ENCODE assay signal across 8 mouse cellular contexts in the genomic region with DNA sequence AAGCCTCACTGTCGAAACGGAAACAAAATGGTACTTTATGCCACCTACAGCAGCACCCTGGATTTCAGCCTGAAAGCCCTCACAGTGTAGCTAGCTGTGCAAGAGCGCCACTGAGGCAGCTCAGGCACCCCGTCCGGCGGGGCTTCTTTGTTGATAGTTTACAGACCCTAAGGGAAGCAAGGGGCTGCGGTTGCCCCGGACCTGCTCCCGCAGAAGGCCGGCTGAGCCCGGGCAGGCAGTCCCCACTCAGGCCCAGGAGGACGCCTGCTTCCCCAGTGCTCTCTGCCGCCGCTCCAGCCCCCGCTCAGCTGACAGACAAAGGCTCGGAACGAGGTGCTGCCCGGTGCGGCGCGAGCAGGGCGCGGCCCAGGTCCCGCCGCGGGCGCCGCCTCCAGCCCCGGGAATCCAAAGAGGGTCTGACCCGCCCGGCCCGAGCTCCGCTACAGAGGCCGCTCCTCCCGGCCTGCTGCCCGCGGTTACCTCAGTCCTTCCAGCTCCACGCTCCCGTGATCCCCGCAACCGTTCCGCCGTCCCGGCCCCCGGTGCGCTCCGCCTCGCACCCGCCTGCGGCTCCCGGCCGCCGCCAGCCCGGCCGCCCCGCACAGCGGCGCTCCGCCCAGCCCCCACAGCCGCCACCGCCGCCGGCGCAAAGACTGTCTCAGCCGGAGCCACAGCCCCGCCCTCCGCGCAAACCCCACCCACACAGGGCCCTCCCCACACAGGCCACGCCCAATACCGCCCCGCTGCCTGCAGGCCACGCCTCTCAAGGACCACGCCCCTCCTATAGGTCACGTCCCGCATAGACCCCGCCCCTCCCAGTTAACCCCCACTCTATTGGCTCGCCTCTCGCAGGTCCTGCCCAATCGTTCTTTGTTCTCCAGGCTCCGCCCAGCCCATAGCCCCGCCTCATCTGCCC. TPM values are rescaled to one million over a fixed set of nuclear protein-coding genes. Genes with fewer than 3 reads are reported as not detected.
DNase-seq lines count a peak whose midpoint lies in the region; ATAC-seq and TF ChIP-seq lines count a peak whose summit lies in the region.

Ankrd50 (minus strand) TSS at position 654 of the 916 bp plus-strand sequence.

- no peaks in the 10 kb centered on the region for H3K9me3 ChIP-seq in embryonic facial prominence, embryonic 15.5 days (replicated peaks)
- H3K9me3 ChIP-seq in limb, embryonic 14.5 days (ENCODE audit: control insufficient read depth, low read length), result no peaks in the 10 kb centered on the region
- no peaks in the 10 kb centered on the region for H3K9me3 ChIP-seq in midbrain, postnatal 0 days (ENCODE audit: low read length)

- no peaks in the 10 kb centered on the region; the same call in 1 of the 2 replicates for H3K4me1 ChIP-seq in bone marrow, adult 2 months (ENCODE audit: control insufficient read depth, insufficient read depth, low read length)
- peaks cover 34% of the 10 kb centered on the region for H3K4me1 ChIP-seq in embryonic facial prominence, embryonic 15.5 days
- peaks cover 28% of the 10 kb centered on the region for H3K4me1 ChIP-seq in limb, embryonic 14.5 days (ENCODE audit: control insufficient read depth, insufficient read depth, low read length)
- H3K4me1 ChIP-seq in midbrain, postnatal 0 days (ENCODE audit: insufficient read depth, low read length), result peaks cover 11% of the 10 kb centered on the region; the same call in 1 of the 2 replicates

- peak within 1 kb of the TSS; percentile 94 for H3K9ac ChIP-seq in embryonic facial prominence, embryonic 15.5 days
- peak within 1 kb of the TSS; percentile 95 for H3K9ac ChIP-seq in limb, embryonic 14.5 days (ENCODE audit: low read depth, low read length, severe bottlenecking)
- H3K9ac ChIP-seq in midbrain, postnatal 0 days (replicated peaks; ENCODE audit: low read length, poor library complexity, severe bottlenecking), result peak within 1 kb of the TSS; percentile 70

- no peaks in the 10 kb centered on the region for H3K27me3 ChIP-seq in embryonic facial prominence, embryonic 15.5 days
- H3K27me3 ChIP-seq in limb, embryonic 14.5 days (ENCODE audit: control insufficient read depth, insufficient read depth, low read length), result no peaks in the 10 kb centered on the region
- no peaks in the 10 kb centered on the region for H3K27me3 ChIP-seq in midbrain, postnatal 0 days (ENCODE audit: insufficient read depth, low read length)

- WGBS in bone marrow, adult 2 months, result under 1% methylated on average over 80 of the region's 81 CpGs
- WGBS in embryonic facial prominence, embryonic 15.5 days, result under 1% methylated on average over 64 of the region's 81 CpGs
- under 1% methylated on average over 18 of the region's 81 CpGs for WGBS in limb, embryonic 14.5 days
- 1% methylated on average over 61 of the region's 81 CpGs for WGBS in midbrain, postnatal 0 days

- peak; percentile 98 for ATAC-seq in embryonic facial prominence, embryonic 15.5 days (ENCODE audit: insufficient number of reproducible peaks, low FRiP score, low TSS enrichment, low read depth)
- ATAC-seq in limb, embryonic 14.5 days (ENCODE audit: low FRiP score, low read depth), result peak; percentile 97
- ATAC-seq in midbrain, postnatal 0 days (ENCODE audit: low FRiP score), result peak; percentile 98

- DNase-seq in 3T3-L1 (ENCODE audit: low read depth, low spot score), result peak; percentile 99
- peak; percentile 98 for DNase-seq in heart, adult 8-10 months (ENCODE audit: low spot score)
- DNase-seq in kidney, adult 9 months, result peak; percentile 99
- peak; percentile 98 for DNase-seq in limb, embryonic 14.5 days (ENCODE audit: low spot score)
- peak; percentile 98 for DNase-seq in midbrain, postnatal 0 days (ENCODE audit: low spot score)
- DNase-seq in spleen, postnatal 14 days (ENCODE audit: low spot score in 2 of 2), result peak; percentile 97 to 98

- H3K27ac ChIP-seq in bone marrow, adult 2 months (ENCODE audit: control insufficient read depth, insufficient read depth, low read depth, low read length, poor library complexity), result peak within 1 kb of the TSS; percentile 74
- peak within 1 kb of the TSS; percentile 94 for H3K27ac ChIP-seq in embryonic facial prominence, embryonic 15.5 days (replicated peaks)
- H3K27ac ChIP-seq in limb, embryonic 14.5 days (replicated peaks; ENCODE audit: low read depth, low read length), result peak within 1 kb of the TSS; percentile 90
- H3K27ac ChIP-seq in midbrain, postnatal 0 days (ENCODE audit: low read depth, low read length), result peak within 1 kb of the TSS; percentile 82

- peaks cover 4% of the 10 kb centered on the region; the same call in 1 of the 2 replicates for H3K36me3 ChIP-seq in embryonic facial prominence, embryonic 15.5 days
- H3K36me3 ChIP-seq in limb, embryonic 14.5 days (ENCODE audit: control insufficient read depth, insufficient read depth, low read length), result peaks cover 18% of the 10 kb centered on the region
- H3K36me3 ChIP-seq in midbrain, postnatal 0 days (ENCODE audit: insufficient read depth, low read length), result no peaks in the 10 kb centered on the region

- H3K4me3 ChIP-seq in bone marrow, adult 2 months (replicated peaks; ENCODE audit: control insufficient read depth, low read depth, low read length), result peak within 1 kb of the TSS; percentile 80
- H3K4me3 ChIP-seq in embryonic facial prominence, embryonic 15.5 days (replicated peaks), result peak within 1 kb of the TSS; percentile 91
- peak within 1 kb of the TSS; percentile 90 for H3K4me3 ChIP-seq in limb, embryonic 14.5 days (replicated peaks; ENCODE audit: low read length)
- H3K4me3 ChIP-seq in midbrain, postnatal 0 days (ENCODE audit: low read depth, low read length), result peak within 1 kb of the TSS; percentile 87

- TF ChIP-seq CTCF in bone marrow, adult 2 months (IDR thresholded peaks at IDR 0.05; ENCODE audit: control insufficient read depth, insufficient read depth, low read length), result no peak
- TF ChIP-seq CTCF in midbrain, postnatal 0 days (IDR thresholded peaks at IDR 0.05), result peak; percentile 29

- H3K4me2 ChIP-seq in embryonic facial prominence, embryonic 15.5 days (replicated peaks), result peak within 1 kb of the TSS; percentile 61
- peak within 1 kb of the TSS; percentile 80 for H3K4me2 ChIP-seq in limb, embryonic 14.5 days (replicated peaks; ENCODE audit: low read depth, low read length, severe bottlenecking)
- peak within 1 kb of the TSS; percentile 91 for H3K4me2 ChIP-seq in midbrain, postnatal 0 days (ENCODE audit: low read depth, low read length, poor library complexity, severe bottlenecking)

- peak; percentile 36; the same call in 1 of the 2 replicates for TF ChIP-seq POLR2A in bone marrow, adult 2 months (IDR thresholded peaks at IDR 0.05; ENCODE audit: borderline replicate concordance, control insufficient read depth, low read depth, low read length)
- 0 out of 2 replicates have a peak, but pooled peaks have one; percentile 74 for TF ChIP-seq POLR2A in limb, embryonic 14.5 days (IDR thresholded peaks at IDR 0.05; ENCODE audit: borderline replicate concordance, extremely low read depth, insufficient read depth, insufficient read length)

RNA-seq across cellular contexts. Expression of gene Ankrd50, which starts in this region (rescaled TPM):
- polyA plus RNA-seq in bone marrow, adult 2 months (2011; ENCODE audit: insufficient read depth, insufficient read length, low replicate concordance, missing spikeins), result 2.8 and 8.4 TPM in 2 replicates
- 24.3 and 24.4 TPM in 2 replicates for polyA plus RNA-seq in embryonic facial prominence, embryonic 15.5 days (2015; fragmentation: Nextera tagmentation; extraction: Ambion mirVana)
- total RNA-seq in heart, adult 8-10 months (2022), result 10 to 100 TPM; 28.8 to 54.0 (median 41.4) TPM
- 45.2 and 46.5 TPM in 2 replicates for polyA plus RNA-seq in limb, embryonic 14.5 days (2012; rRNA removed)
- 29.4 and 31.3 TPM in 2 replicates for polyA plus RNA-seq in limb, embryonic 14.5 days (2014; fragmentation: Nextera tagmentation; extraction: Ambion mirVana)
- 72.7 and 74.1 TPM in 2 replicates for total RNA-seq in midbrain, postnatal 0 days (2014; rRNA removed)
- polyA plus RNA-seq in midbrain, postnatal 0 days (2015; fragmentation: Nextera tagmentation; extraction: Ambion mirVana), result 12.2 and 14.9 TPM in 2 replicates

Comparison
In these comparisons a context has a peak if more than half of its experiments do, and no peak if none do; other contexts are left out.
1. Peak in every context shown above with its lines: DNase-seq, ATAC-seq, H3K4me3 ChIP-seq and H3K27ac ChIP-seq.